Mouse (Mus musculus) liver, adult 2 months (tissue): Measurements from ENCODE around the gene Calm1. TPM values are rescaled to one million over a fixed set of nuclear protein-coding genes. Genes with fewer than 3 reads are reported as not detected.

Experiments
- DNase-seq: peaks from one replicate; pipeline ENCODE4 v3.0.0-alpha.2; 2011; ENCODE audit warnings: low read depth, low spot score; ENCODE audit errors: extremely low read depth
- H3K27ac ChIP-seq: fragments of 200-500 bp; replicated peaks from 2 replicates; pipeline ENCODE4 v1.5.1; 2012; ENCODE audit warnings: low read depth, mild to moderate bottlenecking, control low read depth, inconsistent platforms, low read length; ENCODE audit not compliant: insufficient read depth
- H3K27me3 ChIP-seq: fragments of 200-500 bp; 2 replicates; pipeline ENCODE4 v1.6.1; 2012; ENCODE audit warnings: mild to moderate bottlenecking, moderate library complexity, low read length, inconsistent platforms; ENCODE audit not compliant: control insufficient read depth, insufficient read depth
- H3K36me3 ChIP-seq: fragments of 200-500 bp; 2 replicates; pipeline ENCODE4 v1.6.1; 2012; ENCODE audit warnings: low read length, inconsistent platforms; ENCODE audit not compliant: control insufficient read depth, insufficient read depth
- H3K4me1 ChIP-seq: fragments of 200-500 bp; 2 replicates; pipeline ENCODE4 v1.6.1; 2011; ENCODE audit warnings: low read length; ENCODE audit not compliant: control insufficient read depth, insufficient read depth
- H3K4me3 ChIP-seq: fragments of 200-500 bp; 2 replicates; pipeline ENCODE4 v1.5.1; 2011; ENCODE audit warnings: low read depth, mild to moderate bottlenecking, control low read depth, low read length, moderate library complexity; ENCODE audit not compliant: insufficient read depth
- H3K79me2 ChIP-seq: fragments of 200-500 bp; 2 replicates; pipeline ENCODE4 v1.6.1; 2012; ENCODE audit warnings: inconsistent platforms, mild to moderate bottlenecking, low read length, moderate library complexity; ENCODE audit not compliant: control insufficient read depth, insufficient read depth
- H3K9ac ChIP-seq: fragments of 200-500 bp; 2 replicates; pipeline ENCODE4 v1.6.1; 2012; ENCODE audit warnings: low read depth, mild to moderate bottlenecking, control low read depth, inconsistent platforms, low read length
- CTCF ChIP-seq: fragments of 200-500 bp; IDR thresholded peaks from 2 replicates; pipeline ENCODE4 v1.5.1; 2011; ENCODE audit warnings: low read depth, low read length, control low read depth
- POLR2A ChIP-seq: fragments of 200-500 bp; IDR thresholded peaks from 2 replicates; pipeline ENCODE4 v1.6.1; 2011; ENCODE audit warnings: low read length, control low read depth; ENCODE audit not compliant: insufficient read depth; ENCODE audit errors: extremely low read depth
- WGBS: fragments of 180-500 bp; shearing (Covaris S2); methylation state at CpG from one replicate; pipeline ENCODE4 v1.1.7; 2018; 5-methylcytosine and 5-hydroxymethylcytosine counted together
- polyA plus RNA-seq: library from polyadenylated mRNA; depleted of rRNA; stranded (reverse); fragments of >200 nt; gene quantifications from 2 replicates; pipeline ENCODE4 v1.2.3, GENCODE M21; 2012
- total RNA-seq: library from RNA; depleted of rRNA; stranded (reverse); fragments of >200 nt; gene quantifications from 2 replicates; pipeline ENCODE4 v1.2.3, GENCODE M21; 2014

Calm1 gene
- total and polyA plus RNA-seq, 2 experiments, result 114 to 123 TPM

- TF ChIP-seq CTCF, result no peak
- TF ChIP-seq POLR2A, result no peak
- Histone ChIP-seq H3K36me3 (no peaks in the 10 kb centered on the region), H3K27ac (no peak overlapping the region), H3K4me1 (no peaks in the 10 kb centered on the region), H3K27me3 (no peaks in the 10 kb centered on the region), H3K4me3 (no peak overlapping the region), H3K9ac (no peak overlapping the region), H3K79me2 (no peaks in the 10 kb centered on the region)
- WGBS, result 83% methylated on average over 7 of the region's 7 CpGs
- DNase-seq, result no peak
Measured at GRCm38 (mm10) chr12:100234919-100235318, 35.7 kb downstream of the Calm1 start.

GRCm38 (mm10) chr12:100235423-100235822, 36.2 kb downstream of the Calm1 start:
- H3K4me1 ChIP-seq, result no peaks in the 10 kb centered on the region
- WGBS, result 45% methylated on average over 5 of the region's 5 CpGs
- no peak overlapping the region for H3K4me3 ChIP-seq
- H3K9ac ChIP-seq, result no peak overlapping the region
- no peaks in the 10 kb centered on the region for H3K79me2 ChIP-seq
- no peak for DNase-seq
- TF ChIP-seq POLR2A (no peak), CTCF (no peak)
- no peak overlapping the region for H3K27ac ChIP-seq
- H3K27me3 ChIP-seq, result no peaks in the 10 kb centered on the region
- no peaks in the 10 kb centered on the region for H3K36me3 ChIP-seq

GRCm38 (mm10) chr12:100239404-100239803, 40.2 kb downstream of the Calm1 start:
- no peak overlapping the region for H3K27ac ChIP-seq
- no peaks in the 10 kb centered on the region for H3K36me3 ChIP-seq
- no peaks in the 10 kb centered on the region for H3K27me3 ChIP-seq
- DNase-seq, result no peak
- no peaks in the 10 kb centered on the region for H3K79me2 ChIP-seq
- H3K4me1 ChIP-seq, result no peaks in the 10 kb centered on the region
- no peak overlapping the region for H3K4me3 ChIP-seq
- WGBS, result 83% methylated on average over 7 of the region's 7 CpGs
- no peak overlapping the region for H3K9ac ChIP-seq
- TF ChIP-seq CTCF (no peak), POLR2A (no peak)

- no peaks in the 10 kb centered on the region for H3K79me2 ChIP-seq
- TF ChIP-seq POLR2A, result no peak
- no peak for TF ChIP-seq CTCF
- no peaks in the 10 kb centered on the region for H3K36me3 ChIP-seq
- 73% methylated on average over 6 of the region's 6 CpGs for WGBS
- no peak overlapping the region for H3K27ac ChIP-seq
- H3K27me3 ChIP-seq, result no peaks in the 10 kb centered on the region
- no peaks in the 10 kb centered on the region for H3K4me1 ChIP-seq
- no peak for DNase-seq
- H3K9ac ChIP-seq, result no peak overlapping the region
- no peak overlapping the region for H3K4me3 ChIP-seq
Measured at GRCm38 (mm10) chr12:100239807-100240206, 40.6 kb downstream of the Calm1 start.

GRCm38 (mm10) chr12:100241911-100242796, 42.9 kb downstream of the Calm1 start:
- DNase-seq, result no peak
- H3K4me3 ChIP-seq, result no peak overlapping the region

DNA sequence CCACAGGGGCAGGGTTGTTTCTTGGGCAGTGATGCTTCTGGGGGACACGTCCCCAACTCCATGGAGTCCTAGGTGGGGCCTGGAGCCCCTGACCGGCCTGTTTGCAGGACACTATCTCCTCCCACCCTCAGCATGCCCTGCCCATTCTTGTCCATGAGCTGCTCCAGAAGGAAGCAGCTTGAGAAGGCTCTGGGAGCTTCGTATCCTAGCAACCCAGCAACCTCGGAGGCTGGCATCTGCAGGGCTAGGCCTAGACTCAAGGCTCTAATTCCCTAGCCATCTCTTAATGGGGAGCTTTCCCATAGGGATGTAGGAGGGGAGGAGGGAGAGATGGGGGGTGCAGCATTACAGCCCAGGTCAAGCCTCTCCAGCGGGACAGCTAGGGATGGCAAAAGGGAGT, 45.3 kb downstream of the Calm1 start:
- TF ChIP-seq POLR2A, result no peak
- no peak for TF ChIP-seq CTCF
- no peaks in the 10 kb centered on the region for H3K36me3 ChIP-seq
- no peak overlapping the region for H3K4me3 ChIP-seq
- H3K4me1 ChIP-seq, result no peaks in the 10 kb centered on the region
- no peak for DNase-seq
- H3K9ac ChIP-seq, result no peak overlapping the region
- H3K79me2 ChIP-seq, result no peaks in the 10 kb centered on the region
- no peaks in the 10 kb centered on the region for H3K27me3 ChIP-seq
- 67% methylated on average over 5 of the region's 5 CpGs for WGBS
- H3K27ac ChIP-seq, result no peak overlapping the region

More at GRCm38 (mm10) chr12:100241911-100242796, 42.9 kb downstream of the Calm1 start:
- Histone ChIP-seq H3K4me1 (no peaks in the 10 kb centered on the region), H3K36me3 (no peaks in the 10 kb centered on the region), H3K79me2 (no peaks in the 10 kb centered on the region), H3K9ac (no peak overlapping the region), H3K27me3 (no peaks in the 10 kb centered on the region), H3K27ac (no peak overlapping the region)
- WGBS, result 21% methylated on average over 22 of the region's 22 CpGs
- TF ChIP-seq CTCF (no peak), POLR2A (no peak)
